Mouse (Mus musculus): ENCODE data around the gene Cidec.

Cidec gene

GRCm38 (mm10) chr6:113443091-113443490, 7.5 kb upstream of the Cidec start:
- no peak for DNase-seq

- DNase-seq, result peak; percentile 93
Measured at GRCm38 (mm10) chr6:113442442-113443090, 7.0 kb upstream of the Cidec start, which contains the start of gene Jagn1. Jagn1 (plus strand) TSS chr6:113442569.

DNA sequence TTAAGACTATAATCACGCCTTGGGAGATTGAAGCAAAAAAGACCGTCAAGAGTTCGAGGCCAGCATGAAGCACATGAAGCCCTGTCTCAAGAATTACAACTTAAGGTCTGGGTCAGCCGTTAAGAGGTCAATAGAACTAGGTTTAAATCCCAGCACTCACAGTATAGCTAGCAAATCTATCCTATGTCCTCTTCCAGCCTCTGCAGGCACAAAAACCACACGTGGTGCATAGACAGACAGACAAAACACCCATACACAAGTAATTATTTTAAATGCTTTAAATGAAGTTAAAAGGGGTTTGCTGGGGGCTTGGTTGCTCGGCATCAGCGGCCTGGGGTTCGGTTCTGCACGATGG, 6.5 kb upstream of the Cidec start:
- DNase-seq, result no peak

GRCm38 (mm10) chr6:113441147-113441680, 5.7 kb upstream of the Cidec start:
- peak; percentile 86 for DNase-seq

GRCm38 (mm10) chr6:113440686-113441085, 5.1 kb upstream of the Cidec start:
- no peak for DNase-seq

GRCm38 (mm10) chr6:113438721-113439430, 3.3 kb upstream of the Cidec start:
- DNase-seq, result no peak

- DNase-seq, result no peak
Measured at GRCm38 (mm10) chr6:113437135-113437534, 1.6 kb upstream of the Cidec start.

DNA sequence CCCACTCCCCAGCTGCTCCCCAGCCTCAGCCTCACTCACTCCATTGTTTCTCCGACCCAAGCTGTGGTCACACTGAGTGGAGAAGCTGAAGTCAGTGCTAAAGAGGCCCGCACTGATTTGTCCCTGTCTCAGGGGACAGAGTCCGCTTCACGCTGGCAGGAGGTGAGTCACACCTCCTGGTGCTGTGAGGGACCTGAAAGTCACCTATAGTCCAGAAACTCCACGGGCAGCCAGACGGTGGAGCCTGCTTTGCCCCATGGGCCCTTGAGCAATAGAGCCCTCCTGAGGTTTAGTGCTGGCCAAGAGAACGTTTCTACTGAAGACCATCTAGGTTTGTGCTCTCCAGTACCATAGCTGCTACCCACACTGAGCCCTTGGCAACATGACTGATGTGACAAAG, 869 bp downstream of the Cidec start:
- no peak for DNase-seq

DNA sequence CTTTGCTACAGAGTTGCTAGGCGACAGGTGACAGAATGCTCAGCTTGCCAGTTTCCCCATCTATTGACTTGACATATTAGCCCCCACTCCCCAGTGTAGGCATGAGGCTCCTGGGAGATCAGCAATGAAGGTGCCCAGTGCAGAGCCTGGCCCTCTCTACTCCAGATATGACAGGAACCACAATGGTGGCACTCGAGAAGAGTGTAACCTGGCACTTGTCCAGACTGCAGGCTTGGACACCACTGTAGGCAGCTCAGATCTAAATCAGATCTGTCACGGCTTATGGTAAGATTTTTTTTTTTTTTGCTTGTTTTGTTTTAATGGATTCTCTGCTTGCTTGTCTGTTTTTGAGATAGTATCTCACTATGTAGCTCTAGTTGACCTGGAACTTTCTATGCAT, 1.9 kb downstream of the Cidec start:
- no peak for DNase-seq

DNA sequence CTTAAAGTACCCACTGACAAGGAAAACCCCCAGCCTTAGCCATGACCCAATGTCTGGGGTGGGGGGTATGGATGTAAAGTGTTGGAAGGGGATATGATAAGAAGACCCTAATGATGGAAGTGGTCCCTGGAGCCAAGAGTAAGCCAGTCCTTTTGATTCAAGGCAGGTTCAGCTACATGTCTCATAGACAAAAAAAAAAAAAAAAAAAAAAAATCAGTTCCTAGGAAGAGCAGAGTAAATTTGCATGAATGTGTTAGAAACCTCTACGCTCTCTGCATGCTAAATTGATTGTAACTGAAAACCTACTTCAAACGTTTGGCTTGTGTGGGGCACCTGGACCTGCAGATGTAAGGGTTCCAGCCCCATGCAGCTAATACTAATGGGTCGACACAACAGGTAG, 3.8 kb downstream of the Cidec start:
- DNase-seq, result no peak

- DNase-seq, result no peak
Measured at GRCm38 (mm10) chr6:113430846-113431245, 4.7 kb downstream of the Cidec start.

DNA sequence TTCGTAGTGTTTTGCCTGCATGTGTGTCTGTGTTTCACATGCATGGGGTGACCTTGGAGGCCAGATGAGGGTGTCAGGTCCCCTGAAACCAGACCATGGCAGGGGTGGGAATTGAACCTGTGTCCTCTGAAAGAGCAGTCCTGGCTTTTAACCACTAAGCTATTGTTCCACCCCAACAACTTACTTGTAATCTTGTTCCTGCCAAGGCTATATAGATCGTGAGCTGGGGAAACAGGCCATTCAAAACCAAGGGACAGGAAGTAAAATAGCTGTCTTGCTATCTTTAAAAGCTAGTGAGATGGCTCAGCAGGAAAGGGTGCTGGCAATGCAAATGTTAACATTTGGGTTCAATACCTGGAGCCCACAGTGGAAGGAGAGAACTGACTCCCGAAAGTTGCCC, 5.6 kb downstream of the Cidec start:
- DNase-seq, result no peak

GRCm38 (mm10) chr6:113428006-113428405, 7.6 kb downstream of the Cidec start:
- no peak for DNase-seq

- peak; percentile 64 for DNase-seq
Measured at GRCm38 (mm10) chr6:113427397-113427796, 8.2 kb downstream of the Cidec start.

DNA sequence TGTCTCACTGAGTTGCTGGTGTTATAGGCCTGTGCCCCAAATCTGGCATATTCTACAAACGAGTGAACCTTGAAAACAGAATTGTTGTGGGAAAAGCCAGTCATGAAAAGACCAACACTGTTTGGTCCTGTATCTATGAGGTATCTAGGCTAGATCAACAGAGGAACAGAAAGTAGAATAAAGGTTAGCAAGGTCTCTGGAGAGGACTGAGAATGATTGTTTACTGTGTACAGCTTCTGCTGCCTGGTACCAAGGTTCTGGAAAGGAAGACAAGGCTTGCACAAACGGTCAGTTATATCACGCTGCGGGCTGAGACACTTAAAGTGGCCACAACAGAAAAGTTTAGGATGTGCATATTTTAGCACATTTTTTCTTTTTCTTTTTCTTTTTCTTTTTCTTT, 8.9 kb downstream of the Cidec start:
- DNase-seq, result no peak

GRCm38 (mm10) chr6:113424187-113424586, 11.4 kb downstream of the Cidec start:
- no peak for DNase-seq

- DNase-seq, result no peak
Measured at GRCm38 (mm10) chr6:113423000-113423399, 12.6 kb downstream of the Cidec start.

GRCm38 (mm10) chr6:113419199-113419587, 16.4 kb downstream of the Cidec start, which contains the start of gene Rpusd3:
Rpusd3 (minus strand) TSS chr6:113419340.
- DNase-seq, result peak; percentile 99

- peak; percentile 45 for DNase-seq
Measured at GRCm38 (mm10) chr6:113418441-113419198, 16.9 kb downstream of the Cidec start.

- DNase-seq, result no peak
Measured at GRCm38 (mm10) chr6:113416416-113416815, 19.1 kb downstream of the Cidec start.

DNA sequence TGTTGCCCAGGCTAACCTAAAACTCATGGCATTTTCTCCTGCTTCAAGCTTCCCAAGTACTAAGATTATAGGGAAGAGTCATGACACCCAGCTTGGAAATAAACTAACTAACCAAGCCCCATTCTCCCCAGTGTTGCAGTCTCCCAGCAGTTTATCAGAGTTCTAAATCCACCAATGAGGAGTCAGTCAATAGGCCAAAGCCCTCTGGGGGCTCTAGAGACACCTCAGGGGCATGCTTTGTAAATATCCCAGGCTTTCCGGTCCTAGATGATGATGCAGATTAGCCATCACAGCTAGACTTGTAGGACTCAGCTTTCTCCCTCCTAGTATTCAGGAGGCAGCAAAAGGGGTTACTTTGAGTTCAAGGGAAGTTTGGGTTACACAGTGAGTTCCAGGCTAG, 25.6 kb downstream of the Cidec start:
- no peak for DNase-seq

DNA sequence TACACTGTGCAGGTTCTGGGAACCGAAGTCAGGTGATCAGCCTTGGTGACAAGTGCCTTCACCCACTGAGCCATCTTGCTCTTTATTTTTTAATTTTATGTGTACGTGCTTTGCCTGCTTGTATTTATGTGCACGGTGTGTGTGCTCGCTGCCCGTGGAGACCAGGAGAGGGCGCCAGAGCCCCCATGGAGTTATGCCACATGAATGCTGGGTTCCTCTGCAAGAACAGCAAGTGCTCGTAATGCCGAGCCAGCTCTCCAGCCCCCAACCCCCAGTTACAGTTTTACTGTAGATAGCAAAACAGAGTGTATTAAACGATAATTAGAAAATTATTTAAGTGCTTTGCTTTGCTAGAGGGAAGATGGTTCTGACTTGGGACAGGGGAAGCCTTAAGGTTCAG, 28.9 kb downstream of the Cidec start:
- DNase-seq, result no peak

DNA sequence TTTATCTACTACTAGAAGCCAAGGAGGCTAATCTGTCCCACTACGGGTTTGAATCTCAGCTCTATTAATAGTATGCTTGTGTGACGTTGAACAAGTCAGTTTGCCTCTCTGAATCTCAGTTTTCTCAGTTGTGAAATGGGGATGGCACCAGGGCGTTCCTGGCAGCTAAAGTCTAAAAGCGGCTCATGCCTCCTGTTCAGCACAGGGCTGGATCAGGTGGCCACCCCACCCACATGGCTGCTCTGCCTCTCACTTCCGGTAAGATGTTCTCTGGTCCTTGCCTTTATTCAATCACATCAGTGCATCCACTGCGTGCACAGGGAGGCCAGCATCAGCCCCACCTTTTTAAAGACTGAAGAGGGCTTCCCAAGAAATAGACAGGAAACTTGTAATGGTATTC, 30.1 kb downstream of the Cidec start:
- DNase-seq, result no peak
